Mouse (Mus musculus): ENCODE measurements around the gene Vmn1r34.
"Not testable (repeated sequence)": the region's sequence is repeated elsewhere in the genome, so short reads cannot be mapped to it uniquely, and the experiment has no call there.

Vmn1r34 gene

GRCm38 (mm10) chr6:66643779-66644178 is at the start of gene Vmn1r34:
Vmn1r34 (minus strand) TSS chr6:66643879.
- in situ Hi-C loops (cut with MboI): no loop called here

GRCm38 (mm10) chr6:66685806-66686205 is 42.1 kb upstream of the Vmn1r34 start, which contains the start of gene Vmn1r35:
Vmn1r35 (minus strand) TSS chr6:66685906.
- in situ Hi-C loops (cut with MboI): no loop called here

- in situ Hi-C loops (cut with MboI): not testable (repeated sequence)
These were observed 25.5 kb downstream of the Vmn1r34 start, which contains the start of gene Vmn1r33 for GRCm38 (mm10) chr6:66618182-66618581. Vmn1r33 (minus strand) TSS chr6:66618282.

GRCm38 (mm10) chr6:66595804-66596203 is 47.9 kb downstream of the Vmn1r34 start:
- in situ Hi-C loops (cut with MboI): no loop called here

All from mature B cell (primary cell).